ENCODE assay signal across 11 mouse cellular contexts in genomic region chr11:50217811-50218210, GRCm38 (mm10). TPM values are rescaled to one million over a fixed set of nuclear protein-coding genes. Genes with fewer than 3 reads are reported as not detected.
A peak's percentile ranks its signal among the peaks of the same experiment; 100 is the strongest.
DNase-seq lines count a peak whose midpoint lies in the region; ATAC-seq and TF ChIP-seq lines count a peak whose summit lies in the region.
"Had no signal": no experiment of that assay in that cellular context is flagged by ENCODE, and none has a peak within 500 bp of the region (broad histone marks: within the 10 kb centered on the region; RNA-seq: fewer than 3 reads in every experiment).

No protein-coding gene starts in this region.

- 60% methylated on average over 4 of the region's 4 CpGs for WGBS in hindbrain, embryonic 10.5 days
- WGBS in hindbrain, postnatal 0 days: 63% methylated on average over 4 of the region's 4 CpGs

- ATAC-seq in hindbrain, postnatal 0 days: no peak
- ATAC-seq: midbrain, embryonic 15.5 days had no signal

- in situ Hi-C loops in ES-E14 (cut with MboI; ENCODE audit: low sequenced_read_pairs in 2 of 2, unreplicated experiment in 2 of 2): no loop called here

- H3K4me1 ChIP-seq in hindbrain, embryonic 10.5 days (replicated peaks): peaks cover 30% of the 10 kb centered on the region
- H3K4me1 ChIP-seq in hindbrain, postnatal 0 days (ENCODE audit: insufficient read depth, low read length): peaks cover 10% of the 10 kb centered on the region; the same call in 1 of the 2 replicates
- H3K4me1 ChIP-seq in E14TG2a.4 (replicated peaks; ENCODE audit: low read depth, low read length) (peaks cover 66% of the 10 kb centered on the region), ES-E14 (ENCODE audit: control insufficient read depth in 2 of 2, insufficient read depth in 2 of 2, low read length in 2 of 2, poor library complexity in 1 of 2) (peaks cover 11 to 31% of the 10 kb centered on the region in 2 experiments)

- no peak overlapping the region for H3K4me2 ChIP-seq in hindbrain, postnatal 0 days (ENCODE audit: low read depth, low read length)
- H3K4me2 ChIP-seq: limb, embryonic 13.5 days; lung, embryonic 15.5 days; midbrain, embryonic 15.5 days had no signal

- H3K27me3 ChIP-seq in hindbrain, embryonic 10.5 days (ENCODE audit: insufficient read depth, poor library complexity, severe bottlenecking): peaks cover 5% of the 10 kb centered on the region
- H3K27me3 ChIP-seq in hindbrain, postnatal 0 days (ENCODE audit: insufficient read depth, low read length): no peaks in the 10 kb centered on the region
- H3K27me3 ChIP-seq in E14TG2a.4 (ENCODE audit: insufficient read depth, low read length): peaks cover 6% of the 10 kb centered on the region
- H3K27me3 ChIP-seq: limb, embryonic 13.5 days; lung, embryonic 15.5 days; midbrain, embryonic 15.5 days had no signal

- DNase-seq in hindbrain, embryonic 10.5 days (ENCODE audit: low spot score): no peak
- DNase-seq in hindbrain, postnatal 0 days (ENCODE audit: low spot score): no peak
- no peak for DNase-seq in ES-E14 (ENCODE audit: low read depth, low spot score)
- DNase-seq in kidney, postnatal 10 days: peak; percentile 69
- no peak for DNase-seq in spleen, postnatal 4 days (ENCODE audit: low spot score in 2 of 2)
- no peak for DNase-seq in spleen, postnatal 14 days (ENCODE audit: low spot score in 2 of 2)
- DNase-seq: right cerebral cortex, postnatal 14 days had no signal

- no peak overlapping the region for H3K9ac ChIP-seq in hindbrain, postnatal 0 days (replicated peaks; ENCODE audit: low read length)
- H3K9ac ChIP-seq in ES-E14 (ENCODE audit: insufficient read depth, low read depth, low read length, poor library complexity, severe bottlenecking): peak overlapping the region; percentile 62; the same call in 1 of the 2 replicates
- H3K9ac ChIP-seq: limb, embryonic 13.5 days; lung, embryonic 15.5 days; midbrain, embryonic 15.5 days had no signal

- H3K4me3 ChIP-seq in hindbrain, embryonic 10.5 days: no peak overlapping the region
- H3K4me3 ChIP-seq in hindbrain, postnatal 0 days (ENCODE audit: low read length): no peak overlapping the region
- H3K4me3 ChIP-seq in E14TG2a.4 (replicated peaks; ENCODE audit: low read length) (peak overlapping the region; percentile 39), ES-E14 (ENCODE audit: insufficient read depth in 1 of 2, low read depth in 1 of 2, low read length in 2 of 2, poor library complexity in 1 of 2, severe bottlenecking in 1 of 2) (no peak overlapping the region)
- H3K4me3 ChIP-seq: limb, embryonic 13.5 days; lung, embryonic 15.5 days; midbrain, embryonic 15.5 days had no signal

- no peaks in the 10 kb centered on the region for H3K36me3 ChIP-seq in hindbrain, embryonic 10.5 days
- H3K36me3 ChIP-seq in hindbrain, postnatal 0 days (ENCODE audit: insufficient read depth, low read length): no peaks in the 10 kb centered on the region
- H3K36me3 ChIP-seq in E14TG2a.4 (ENCODE audit: insufficient read depth, low read length): no peaks in the 10 kb centered on the region
- H3K36me3 ChIP-seq in ES-E14 (ENCODE audit: control insufficient read depth, insufficient read depth, low read length, poor library complexity, severe bottlenecking): no peaks in the 10 kb centered on the region
- H3K36me3 ChIP-seq: limb, embryonic 13.5 days; lung, embryonic 15.5 days; midbrain, embryonic 15.5 days had no signal

- no peak for TF ChIP-seq CTCF in hindbrain, postnatal 0 days (IDR thresholded peaks at IDR 0.05; ENCODE audit: low read depth)
- no peak for TF ChIP-seq CTCF in E14TG2a.4 (conservative IDR thresholded peaks at IDR 0.05; ENCODE audit: low read length)

- H3K9me3 ChIP-seq in hindbrain, embryonic 10.5 days: no peaks in the 10 kb centered on the region
- H3K9me3 ChIP-seq in hindbrain, postnatal 0 days (ENCODE audit: low read length): no peaks in the 10 kb centered on the region
- H3K9me3 ChIP-seq in E14TG2a.4 (ENCODE audit: low read length) (no peaks in the 10 kb centered on the region), ES-E14 (ENCODE audit: control insufficient read depth, insufficient read depth, low read depth, low read length) (no peaks in the 10 kb centered on the region)
- H3K9me3 ChIP-seq: limb, embryonic 13.5 days; lung, embryonic 15.5 days; midbrain, embryonic 15.5 days had no signal

- 0 out of 2 replicates have a peak overlapping the region, but pooled peaks have one; percentile 40 for H3K27ac ChIP-seq in hindbrain, embryonic 10.5 days
- no peak overlapping the region for H3K27ac ChIP-seq in hindbrain, postnatal 0 days
- peak overlapping the region; percentile 84; the same call in 1 of the 2 replicates for H3K27ac ChIP-seq in ES-E14 (ENCODE audit: insufficient read depth, low read depth, low read length, poor library complexity, severe bottlenecking)
- H3K27ac ChIP-seq: limb, embryonic 13.5 days; lung, embryonic 15.5 days; midbrain, embryonic 15.5 days had no signal

TF ChIP-seq in ES-E14, 5 proteins besides CTCF, POLR2A, EP300 and RAD21:
- no peak for TF ChIP-seq MAFK (IDR thresholded peaks at IDR 0.05; ENCODE audit: insufficient read depth, low read depth, low read length)
- no peak for TF ChIP-seq ZNF384 (IDR thresholded peaks at IDR 0.05; ENCODE audit: low read depth, low read length)
- no peak for TF ChIP-seq ZC3H11A (IDR thresholded peaks at IDR 0.05; ENCODE audit: borderline replicate concordance, low read depth, low read length)
- no peak for TF ChIP-seq HCFC1 (IDR thresholded peaks at IDR 0.05; ENCODE audit: borderline replicate concordance, insufficient read depth, low read length)

RNA-seq across cellular contexts. Expression of gene Mgat4b, which starts 7.1 kb away (rescaled TPM):
- 21.5 and 29.9 TPM in 2 replicates for polyA plus RNA-seq in hindbrain, embryonic 10.5 days (2016; fragmentation: Nextera tagmentation; extraction: Ambion mirVana)
- total RNA-seq in hindbrain, postnatal 0 days (2014; rRNA removed): 108 and 134 TPM in 2 replicates
- 67.8 and 74.6 TPM in 2 replicates for polyA plus RNA-seq in hindbrain, postnatal 0 days (2015; fragmentation: Nextera tagmentation; extraction: Ambion mirVana)
- total RNA-seq in ES-E14 (2012; rRNA removed): 22.6 and 28.1 TPM in 2 replicates

RNA-seq across cellular contexts. Expression of gene Sqstm1, which starts 7.2 kb away (rescaled TPM):
- 147 and 210 TPM in 2 replicates for polyA plus RNA-seq in hindbrain, embryonic 10.5 days (2016; fragmentation: Nextera tagmentation; extraction: Ambion mirVana)
- 289 and 299 TPM in 2 replicates for total RNA-seq in hindbrain, postnatal 0 days (2014; rRNA removed)
- polyA plus RNA-seq in hindbrain, postnatal 0 days (2015; fragmentation: Nextera tagmentation; extraction: Ambion mirVana): 412 and 450 TPM in 2 replicates
- 140 and 234 TPM in 2 replicates for total RNA-seq in ES-E14 (2012; rRNA removed)

RNA-seq across cellular contexts. Expression of gene Ltc4s, which starts 20.6 kb away (rescaled TPM):
- polyA plus RNA-seq in hindbrain, embryonic 10.5 days (2016; fragmentation: Nextera tagmentation; extraction: Ambion mirVana): 1.4 and 1.8 TPM in 2 replicates
- 4.0 and 6.8 TPM in 2 replicates for total RNA-seq in hindbrain, postnatal 0 days (2014; rRNA removed)
- polyA plus RNA-seq in hindbrain, postnatal 0 days (2015; fragmentation: Nextera tagmentation; extraction: Ambion mirVana): 5.9 and 7.1 TPM in 2 replicates
- total RNA-seq in ES-E14 (2012; rRNA removed): 1.9 and 2.3 TPM in 2 replicates

RNA-seq across cellular contexts. Expression of gene Mrnip, which starts 43.6 kb away (rescaled TPM):
- 23.1 and 26.1 TPM in 2 replicates for polyA plus RNA-seq in hindbrain, embryonic 10.5 days (2016; fragmentation: Nextera tagmentation; extraction: Ambion mirVana)
- 40.8 and 44.2 TPM in 2 replicates for total RNA-seq in hindbrain, postnatal 0 days (2014; rRNA removed)
- 33.5 and 34.0 TPM in 2 replicates for polyA plus RNA-seq in hindbrain, postnatal 0 days (2015; fragmentation: Nextera tagmentation; extraction: Ambion mirVana)
- total RNA-seq in ES-E14 (2012; rRNA removed): 13.0 and 14.6 TPM in 2 replicates
